Mouse (Mus musculus) heart, postnatal 4 days (tissue): ENCODE measurements around the gene Rftn2. TPM values are rescaled to one million over a fixed set of nuclear protein-coding genes. Genes with fewer than 3 reads are reported as not detected.

Source experiments
- DNase-seq: peaks from one replicate; pipeline ENCODE4 v3.0.0; 2021
- total RNA-seq, 2 experiments: library from RNA; stranded (reverse); gene quantifications; 2 replicates each; pipeline ENCODE4 v1.2.3; 2021

Gene Rftn2
- total RNA-seq, 2 experiments from 2014 or later, result 13.7 to 15.0 TPM

DNA sequence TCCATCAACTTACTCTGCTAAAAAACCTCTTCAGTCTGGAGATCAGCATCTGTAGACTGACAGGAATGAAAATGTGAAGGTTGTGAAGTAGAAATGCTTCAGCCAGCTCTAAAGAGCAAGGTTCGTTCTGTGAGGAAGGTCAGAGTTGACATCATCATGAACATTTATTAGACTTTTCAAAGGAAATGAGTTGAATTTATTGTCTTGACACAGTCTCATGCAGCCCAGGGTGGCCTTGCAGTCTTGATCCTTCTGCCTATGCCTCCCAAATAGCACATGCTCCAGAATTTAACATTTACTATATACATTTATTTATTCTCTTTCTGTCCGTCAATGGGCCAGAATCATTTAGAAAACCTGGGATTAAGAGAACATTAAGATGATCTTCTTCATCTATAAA lies 103.0 kb downstream of the Rftn2 start:
- DNase-seq, result no peak

DNA sequence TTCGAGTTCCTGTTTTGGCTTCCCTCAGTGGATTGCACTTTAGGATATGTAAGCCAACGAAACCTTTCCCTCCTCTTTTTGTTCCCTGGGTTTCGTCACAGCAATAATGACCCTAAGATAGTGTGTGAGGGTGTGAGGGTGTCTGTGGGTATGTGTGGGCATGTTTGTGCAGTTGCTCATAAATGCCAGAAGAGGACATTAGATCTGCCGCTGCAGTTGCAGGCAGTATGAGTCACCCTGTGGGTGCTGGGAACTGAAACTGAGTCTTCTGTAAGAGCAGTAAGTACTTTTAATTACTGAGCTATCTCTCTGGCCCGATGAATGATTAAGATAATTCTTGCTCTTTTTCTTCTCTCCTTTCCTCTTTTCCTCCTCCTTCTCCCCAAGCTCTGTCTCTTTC lies 103.5 kb downstream of the Rftn2 start:
- DNase-seq, result no peak

Other genes with a start within 250 kb of the Rftn2 start
- gene Sf3b1, start 199.3 kb downstream of the Rftn2 start, total RNA-seq, result 100 to 1,000 TPM; 130 to 143 TPM
- gene Coq10b, start 174.0 kb downstream of the Rftn2 start, total RNA-seq, result 10 to 100 TPM; 36.7 to 37.6 TPM
- gene Hspe1, start 138.7 kb downstream of the Rftn2 start, total RNA-seq, result 100 to 1,000 TPM; 142 to 148 TPM
- 100 to 1,000 TPM; 363 to 379 TPM for gene Hspd1, start 138.5 kb downstream of the Rftn2 start, total RNA-seq
- 10 to 100 TPM; 45.8 to 48.8 TPM for gene Mob4, start 95.6 kb downstream of the Rftn2 start, total RNA-seq
- 1 to 10 TPM; 5.1 to 5.5 TPM for gene Mars2, start 10.4 kb upstream of the Rftn2 start, total RNA-seq
- gene Boll, start 136.7 kb upstream of the Rftn2 start, total RNA-seq, result under 1 TPM in 1 of 2 experiments, not detected in 1; 0.36 TPM
- 1 to 10 TPM; 4.4 TPM for gene Plcl1, start 179.1 kb upstream of the Rftn2 start, total RNA-seq